Mouse (Mus musculus) midbrain, postnatal 0 days (tissue): ENCODE results near the gene Vax1. TPM values are rescaled to one million over a fixed set of nuclear protein-coding genes. Genes with fewer than 3 reads are reported as not detected.

Experiments used
- ATAC-seq: fragments of 200-750 bp; cut with Nextera tagmentation; 2 replicates; pipeline ENCODE4 v1.8.0; 2017; ENCODE audit warnings: moderate number of reproducible peaks, mild to moderate bottlenecking, moderate TSS enrichment, moderate library complexity; ENCODE audit not compliant: low FRiP score
- DNase-seq: peaks from one replicate; pipeline ENCODE4 v3.0.0-alpha.2; 2015; ENCODE audit warnings: low spot score
- H3K27ac ChIP-seq: fragments of 300-500 bp; sonication (generic); 2 replicates; pipeline ENCODE4 v1.5.1; 2014; ENCODE audit warnings: low read depth, mild to moderate bottlenecking, low read length, mixed read lengths
- H3K27me3 ChIP-seq: fragments of 300-500 bp; sonication (generic); 2 replicates; pipeline ENCODE4 v1.6.1; 2014; ENCODE audit warnings: low read length, control low read depth, mixed read lengths; ENCODE audit not compliant: insufficient read depth
- H3K36me3 ChIP-seq: fragments of 300-500 bp; sonication (generic); 2 replicates; pipeline ENCODE4 v1.6.1; 2014; ENCODE audit warnings: low read length, control low read depth, mixed read lengths; ENCODE audit not compliant: insufficient read depth
- H3K4me1 ChIP-seq: fragments of 300-500 bp; sonication (generic); 2 replicates; pipeline ENCODE4 v1.6.1; 2014; ENCODE audit warnings: mild to moderate bottlenecking, control low read depth, antibody characterized with exemption, low read length, mixed read lengths; ENCODE audit not compliant: insufficient read depth
- H3K4me2 ChIP-seq: fragments of 300-500 bp; sonication (generic); 2 replicates; pipeline ENCODE4 v1.6.1; 2014; ENCODE audit warnings: low read depth, mild to moderate bottlenecking, low read length, mixed read lengths; ENCODE audit not compliant: poor library complexity, severe bottlenecking
- H3K4me3 ChIP-seq: fragments of 300-500 bp; sonication (generic); 2 replicates; pipeline ENCODE4 v1.5.1; 2014; ENCODE audit warnings: low read depth, mild to moderate bottlenecking, low read length, moderate library complexity
- H3K9ac ChIP-seq: fragments of 300-500 bp; sonication (generic); replicated peaks from 2 replicates; pipeline ENCODE4 v1.6.1; 2014; ENCODE audit warnings: mild to moderate bottlenecking, low read length, moderate library complexity, mixed read lengths; ENCODE audit not compliant: poor library complexity, severe bottlenecking
- H3K9me3 ChIP-seq: fragments of 300-500 bp; sonication (generic); 2 replicates; pipeline ENCODE4 v1.6.1; 2016; ENCODE audit warnings: low read length, control low read depth
- CTCF ChIP-seq: IDR thresholded peaks from 2 replicates; pipeline ENCODE4 v1.5.1; 2016; ENCODE audit warnings: antibody characterized with exemption, mild to moderate bottlenecking
- WGBS: fragments of 180-500 bp; shearing (Covaris S2); extraction: QIAGEN DNeasy Blood & Tissue Kit; methylation state at CpG from one replicate; pipeline ENCODE4 v1.1.7; 2014; 5-methylcytosine and 5-hydroxymethylcytosine counted together
- polyA plus RNA-seq: library from polyadenylated mRNA; unstranded; fragments of >200 nt; fragmentation: Nextera tagmentation; extraction: Ambion mirVana; gene quantifications from 2 replicates; pipeline ENCODE4 v1.2.1, GENCODE M21; 2015
- total RNA-seq: library from RNA; depleted of rRNA; stranded (reverse); fragments of >200 nt; gene quantifications from 2 replicates; pipeline ENCODE4 v1.2.3, GENCODE M21; 2014

Vax1 gene
- total and polyA plus RNA-seq, 2 experiments from 2014 or later: 2.2 TPM; not detected in 1

DNA sequence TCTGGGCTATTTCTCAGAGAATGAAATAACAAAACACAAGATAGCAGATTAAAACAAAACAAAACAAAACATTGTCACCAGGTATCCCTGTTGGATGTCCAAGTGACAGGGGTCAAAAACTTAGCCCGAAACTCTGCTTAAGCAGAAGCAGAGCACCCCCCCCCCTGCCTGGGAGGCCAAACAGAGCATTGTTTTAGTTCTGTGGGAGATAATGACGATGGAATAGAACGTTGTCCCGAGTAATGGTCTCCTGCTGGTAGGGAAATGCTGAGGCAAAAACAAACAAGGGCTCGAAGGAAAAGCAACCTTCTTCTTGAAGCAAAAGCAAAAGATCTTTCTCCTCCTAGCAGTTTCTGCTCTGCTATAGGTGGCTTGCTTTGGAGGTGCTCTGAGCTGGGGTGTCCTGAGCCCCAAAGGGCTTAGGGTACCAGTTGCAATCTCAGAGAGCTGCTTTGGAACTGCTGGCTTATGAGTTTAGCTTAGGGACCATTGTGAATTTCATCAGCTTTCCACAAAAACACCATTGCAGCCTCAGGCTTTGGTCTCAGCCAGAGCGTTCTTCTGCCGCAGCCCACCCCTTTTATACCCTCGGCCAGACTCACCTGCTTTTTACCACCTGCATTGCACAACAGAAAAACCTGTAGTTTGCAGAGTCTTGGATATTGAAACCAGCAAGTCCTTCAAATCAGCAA is 20.7 kb upstream of the Vax1 start:
- no peak for ATAC-seq
- DNase-seq: no peak
- no peaks in the 10 kb centered on the region for H3K36me3 ChIP-seq
- H3K4me2 ChIP-seq: no peak overlapping the region
- no peak for TF ChIP-seq CTCF
- no peak overlapping the region for H3K9ac ChIP-seq
- H3K9me3 ChIP-seq: no peaks in the 10 kb centered on the region
- no peaks in the 10 kb centered on the region for H3K4me1 ChIP-seq
- H3K4me3 ChIP-seq: no peak overlapping the region
- no peak overlapping the region for H3K27ac ChIP-seq
- under 1% methylated on average over 8 of the region's 8 CpGs for WGBS
- H3K27me3 ChIP-seq: peaks cover 64% of the 10 kb centered on the region

DNA sequence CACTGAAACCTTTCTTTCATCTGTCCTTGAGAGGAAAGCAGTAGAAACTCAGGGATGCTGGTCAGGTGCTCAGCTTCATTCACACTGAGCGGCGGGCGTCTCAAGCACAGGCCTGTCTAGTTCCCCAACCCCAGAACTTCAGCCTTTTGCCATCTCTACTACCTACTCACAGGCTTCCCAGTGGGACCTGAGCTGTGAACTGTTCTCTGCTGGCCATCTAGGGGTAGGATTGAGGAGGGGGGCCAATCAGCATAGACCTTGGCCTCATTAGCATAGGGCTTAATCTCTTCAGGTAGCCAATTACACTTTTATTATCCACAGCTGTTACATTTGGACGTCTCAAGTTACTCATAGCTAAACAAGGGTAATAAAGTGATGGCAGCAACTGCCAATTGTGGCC is 19.1 kb upstream of the Vax1 start:
- Histone ChIP-seq H3K9ac (no peak overlapping the region), H3K4me2 (no peak overlapping the region), H3K9me3 (no peaks in the 10 kb centered on the region), H3K27ac (no peak overlapping the region), H3K4me1 (no peaks in the 10 kb centered on the region), H3K4me3 (no peak overlapping the region), H3K36me3 (no peaks in the 10 kb centered on the region), H3K27me3 (peaks cover 65% of the 10 kb centered on the region)
- TF ChIP-seq CTCF: no peak
- no peak for DNase-seq
- 24% methylated on average over 4 of the region's 4 CpGs for WGBS
- ATAC-seq: no peak

DNA sequence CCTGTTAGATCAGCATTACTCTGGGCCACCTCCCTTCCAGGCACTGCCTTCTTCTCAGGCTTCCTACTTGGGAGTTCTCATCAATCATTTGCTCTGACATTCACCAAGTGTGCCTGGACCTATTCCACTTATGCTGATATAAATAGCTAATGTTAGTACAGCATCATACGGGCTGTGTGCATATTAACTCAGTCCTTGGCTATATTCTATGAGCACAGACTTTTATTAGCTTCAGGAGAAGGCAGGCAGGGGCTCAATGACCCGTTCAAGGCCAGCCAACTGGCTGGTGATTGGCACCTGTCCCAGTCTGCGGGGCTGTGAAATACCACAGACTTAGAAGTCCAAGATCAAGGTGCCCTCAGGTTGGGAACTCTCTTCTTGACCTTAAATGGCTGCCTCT is 14.1 kb upstream of the Vax1 start:
- TF ChIP-seq CTCF: no peak
- DNase-seq (no peak), ATAC-seq (no peak)
- WGBS: 55% methylated on average over 3 of the region's 3 CpGs
- Histone ChIP-seq H3K9ac (no peak overlapping the region), H3K36me3 (no peaks in the 10 kb centered on the region), H3K27ac (no peak overlapping the region), H3K9me3 (no peaks in the 10 kb centered on the region), H3K4me3 (no peak overlapping the region), H3K27me3 (peaks cover 50% of the 10 kb centered on the region), H3K4me2 (no peak overlapping the region), H3K4me1 (no peaks in the 10 kb centered on the region)

DNA sequence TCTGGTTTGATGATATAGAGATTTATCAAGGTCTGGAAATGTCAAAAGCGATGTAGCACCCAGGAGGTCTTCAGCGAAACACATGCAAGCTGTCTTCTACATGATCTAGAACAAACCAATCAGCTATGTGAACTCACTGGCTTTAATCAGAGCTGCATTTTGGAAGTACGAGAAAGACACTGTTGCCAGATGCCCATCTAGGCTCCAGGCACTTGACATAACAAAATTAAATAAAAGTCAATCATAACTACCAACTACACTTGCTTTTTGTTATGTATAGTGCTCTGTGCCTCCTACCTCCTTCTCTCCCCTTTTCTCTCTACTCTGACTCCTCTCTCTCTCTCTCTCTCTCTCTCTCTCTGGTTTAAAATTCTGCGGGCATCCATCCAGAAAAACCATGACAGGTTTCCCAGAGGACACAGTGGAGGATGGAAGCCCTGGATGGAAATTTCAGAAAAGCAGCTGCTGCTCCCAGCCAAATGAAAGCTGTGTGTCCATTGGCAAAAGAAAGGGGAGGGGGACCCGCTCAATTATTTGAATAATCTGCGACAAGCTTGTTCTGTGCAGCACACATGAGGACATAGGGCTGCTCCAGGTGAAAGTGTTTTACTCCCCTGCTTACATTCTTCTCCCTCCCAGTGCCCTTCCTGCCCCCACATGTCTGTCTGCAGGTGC is 3.6 kb upstream of the Vax1 start:
- Histone ChIP-seq H3K4me2 (no peak overlapping the region), H3K4me1 (no peaks in the 10 kb centered on the region), H3K27me3 (peaks cover 82% of the 10 kb centered on the region), H3K9ac (no peak overlapping the region), H3K9me3 (no peaks in the 10 kb centered on the region), H3K4me3 (no peak overlapping the region), H3K36me3 (no peaks in the 10 kb centered on the region), H3K27ac (no peak overlapping the region)
- TF ChIP-seq CTCF: no peak
- ATAC-seq (no peak), DNase-seq (peak; percentile 18)
- WGBS: 7% methylated on average over 6 of the region's 6 CpGs

DNA sequence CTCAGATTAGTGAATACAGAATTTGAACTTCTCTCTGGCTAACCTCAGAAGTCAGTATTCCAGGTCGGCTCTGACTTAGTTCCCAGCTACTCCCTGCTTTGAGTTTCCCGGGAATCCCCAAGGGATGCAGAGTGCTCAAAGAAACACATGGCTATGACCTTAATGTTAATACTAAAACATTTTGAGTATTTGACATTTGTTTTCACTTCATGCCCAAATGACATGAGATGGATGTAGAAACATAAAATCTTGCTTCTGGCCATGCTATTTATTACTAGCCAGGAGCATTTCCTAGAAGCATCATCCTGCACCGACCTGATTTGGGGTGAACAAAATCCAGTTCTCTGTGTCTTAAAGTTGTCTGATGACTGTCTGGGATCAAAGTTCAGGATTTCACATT is 2.9 kb upstream of the Vax1 start:
- Histone ChIP-seq H3K4me2 (no peak overlapping the region), H3K9ac (no peak overlapping the region), H3K27me3 (peaks cover 82% of the 10 kb centered on the region), H3K27ac (no peak overlapping the region), H3K36me3 (no peaks in the 10 kb centered on the region), H3K9me3 (no peaks in the 10 kb centered on the region), H3K4me3 (no peak overlapping the region), H3K4me1 (no peaks in the 10 kb centered on the region)
- TF ChIP-seq CTCF: no peak
- ATAC-seq: no peak
- no peak for DNase-seq
- WGBS: 0% methylated on average over 3 of the region's 3 CpGs

DNA sequence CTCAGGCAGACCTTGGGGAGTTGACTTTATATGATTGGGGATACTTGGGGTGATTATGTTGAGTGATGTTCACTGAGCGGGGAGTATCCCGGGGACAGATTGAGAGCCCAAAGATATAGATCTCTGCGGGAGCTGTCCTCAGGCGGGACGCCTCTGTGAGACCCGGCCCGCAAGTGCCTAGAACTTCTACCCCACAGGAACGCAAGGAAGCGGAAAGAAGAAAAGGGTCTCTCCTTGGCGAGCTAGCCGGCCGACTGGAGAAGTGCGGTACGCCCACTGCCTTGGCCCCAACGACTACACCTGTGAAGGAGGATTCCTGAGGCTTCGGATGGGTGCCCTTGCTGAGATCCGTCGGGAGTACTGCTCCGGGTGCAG is 2.0 kb upstream of the Vax1 start:
- no peaks in the 10 kb centered on the region for H3K36me3 ChIP-seq
- ATAC-seq: no peak
- H3K4me3 ChIP-seq: no peak overlapping the region
- no peaks in the 10 kb centered on the region for H3K9me3 ChIP-seq
- no peak for DNase-seq
- TF ChIP-seq CTCF: no peak
- H3K27ac ChIP-seq: no peak overlapping the region
- H3K4me2 ChIP-seq: no peak overlapping the region
- WGBS: under 1% methylated on average over 19 of the region's 19 CpGs
- peaks cover 88% of the 10 kb centered on the region for H3K27me3 ChIP-seq
- H3K9ac ChIP-seq: no peak overlapping the region
- no peaks in the 10 kb centered on the region for H3K4me1 ChIP-seq
